Mouse (Mus musculus) gastrocnemius, postnatal 36 days (tissue): ENCODE results near the gene Selenos. TPM values are rescaled to one million over a fixed set of nuclear protein-coding genes. Genes with fewer than 3 reads are reported as not detected.

Experiments used
- DNase-seq, 2 experiments: peaks; one replicate each; pipeline ENCODE4 v3.0.0; 2022
- intact Hi-C: fragments of 180-260 bp; cut with DNase I; formaldehyde crosslinking; loops from one replicate; pipeline ENCODE4 v1.15.1; 2025
- total RNA-seq, 2 experiments: library from RNA; stranded (reverse); gene quantifications; 2 replicates each; pipeline ENCODE4 v1.2.3; 2021

The Selenos gene
- total RNA-seq, 2 experiments from 2014 or later = 20.3 to 28.4 TPM

- intact Hi-C loops = loop anchor here (5.0 kb wide), 1 partner anchor 81 kb away; no protein-coding TSS in a partner anchor
- no peak for DNase-seq
Measured at GRCm38 (mm10) chr7:66115821-66116343, 36.4 kb downstream of the Selenos start.

DNA sequence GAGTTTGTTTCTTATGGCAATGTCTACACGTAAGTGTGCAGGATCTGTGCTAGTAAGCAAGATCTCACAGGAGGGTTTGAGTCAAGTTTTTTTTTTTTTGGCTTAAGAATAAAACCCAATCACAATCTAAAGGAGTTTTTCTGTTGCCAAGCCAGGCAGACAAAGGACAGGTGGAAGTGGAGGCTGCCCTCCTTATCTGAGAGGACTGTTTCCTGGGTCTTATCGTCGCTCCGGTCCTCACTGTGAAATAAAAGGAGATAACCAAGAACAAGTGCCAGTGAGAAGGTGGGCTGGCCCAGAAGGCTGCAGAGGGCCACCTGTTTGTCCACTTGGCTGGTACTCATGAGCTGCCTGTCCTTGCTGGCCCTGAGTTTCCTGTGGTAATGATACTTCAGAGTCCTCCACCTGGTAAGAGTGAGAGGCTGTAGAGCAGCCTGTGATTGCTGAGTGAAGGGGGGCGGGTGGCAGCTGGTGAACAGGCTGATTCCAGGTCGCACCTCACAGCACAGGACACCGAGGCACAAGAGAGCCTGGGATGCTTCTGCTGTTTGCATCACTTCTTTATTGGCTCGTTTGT, 37.5 kb downstream of the Selenos start:
- intact Hi-C loops = loop anchor here (5.0 kb wide), 1 partner anchor 80 kb away; no protein-coding TSS in a partner anchor
- DNase-seq = no peak

DNA sequence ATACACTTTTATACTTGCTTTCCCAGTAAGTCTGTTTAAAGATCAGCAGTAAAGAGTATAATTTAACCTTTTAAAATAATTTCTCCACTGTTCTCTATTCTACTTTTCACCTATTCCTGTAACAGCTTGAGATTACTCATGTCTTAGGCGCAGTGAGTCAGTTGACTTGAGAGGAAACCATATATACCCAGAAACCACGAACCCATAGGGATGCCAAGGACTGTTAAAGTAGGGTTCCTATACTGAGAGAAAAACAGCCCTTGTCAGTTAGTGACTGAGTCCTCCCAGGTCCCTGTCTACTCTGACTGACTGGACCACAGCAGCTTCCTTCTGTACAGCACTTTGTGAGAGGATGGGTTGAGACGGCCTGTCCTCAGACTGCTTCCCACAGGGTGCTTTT, 38.6 kb downstream of the Selenos start:
- DNase-seq = no peak
- intact Hi-C loops = loop anchor here (5.0 kb wide), 1 partner anchor 79 kb away; no protein-coding TSS in a partner anchor

GRCm38 (mm10) chr7:66118796-66119195, 39.3 kb downstream of the Selenos start:
- DNase-seq = no peak
- intact Hi-C loops = loop anchor here (5.0 kb wide), 1 partner anchor 79 kb away; no protein-coding TSS in a partner anchor

- DNase-seq = no peak
- intact Hi-C loops = no loop called here
Measured at GRCm38 (mm10) chr7:66120139-66120538, 40.7 kb downstream of the Selenos start.

DNA sequence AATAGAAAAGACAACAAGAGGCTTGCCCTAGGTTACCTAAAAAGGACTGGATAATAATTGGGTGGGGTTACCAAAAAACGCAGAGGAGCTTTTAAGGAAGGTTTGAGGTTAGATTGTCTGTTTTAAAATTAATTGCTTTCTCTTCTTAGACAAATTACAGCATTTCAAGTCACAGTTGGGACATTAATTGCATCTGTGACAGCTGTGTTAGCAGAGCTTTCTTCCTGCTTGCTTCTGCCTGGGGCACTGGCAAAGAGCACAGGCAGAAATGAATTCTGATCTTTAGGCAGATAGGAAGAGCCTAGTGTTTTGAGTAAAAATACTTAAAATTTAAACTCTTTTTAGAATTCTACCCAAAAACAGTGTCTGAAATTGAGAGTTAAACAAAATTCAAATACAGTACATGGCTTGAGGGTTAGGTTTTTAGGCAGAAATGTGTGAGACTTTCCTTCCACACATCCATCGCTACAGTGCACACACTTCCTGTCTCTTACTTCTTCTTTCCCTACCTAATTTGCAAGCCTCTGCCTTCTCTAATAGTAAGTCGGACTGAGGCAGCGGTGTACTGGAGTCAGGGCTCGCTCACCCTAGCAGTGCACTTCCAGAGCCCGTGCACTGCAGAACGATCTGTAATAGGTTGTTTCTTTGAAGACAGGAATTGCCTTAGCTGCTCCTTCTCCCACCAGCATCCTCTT, 41.4 kb downstream of the Selenos start:
- DNase-seq = no peak
- intact Hi-C loops = no loop called here

DNA sequence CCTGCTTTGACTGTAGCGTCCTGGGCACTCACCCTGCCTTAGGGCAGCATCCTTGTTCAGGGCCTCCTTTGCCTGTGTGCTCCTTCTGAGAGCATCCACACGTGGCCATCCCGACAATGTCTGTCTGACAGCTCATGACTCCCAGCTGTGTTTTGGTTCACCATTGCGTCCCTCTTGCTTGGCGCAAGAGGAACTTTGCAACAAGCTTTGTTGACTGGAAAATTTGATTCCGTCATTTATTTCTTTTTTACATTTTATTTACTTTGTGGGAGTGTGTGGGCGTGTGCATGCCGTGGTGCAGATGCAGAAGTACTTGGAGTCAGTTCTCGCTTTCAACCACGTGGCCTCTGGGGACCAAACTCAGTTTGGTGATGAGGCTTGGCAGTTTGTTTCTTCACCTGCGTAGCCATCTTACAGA, 45.1 kb downstream of the Selenos start:
- DNase-seq = no peak
- intact Hi-C loops = no loop called here

DNA sequence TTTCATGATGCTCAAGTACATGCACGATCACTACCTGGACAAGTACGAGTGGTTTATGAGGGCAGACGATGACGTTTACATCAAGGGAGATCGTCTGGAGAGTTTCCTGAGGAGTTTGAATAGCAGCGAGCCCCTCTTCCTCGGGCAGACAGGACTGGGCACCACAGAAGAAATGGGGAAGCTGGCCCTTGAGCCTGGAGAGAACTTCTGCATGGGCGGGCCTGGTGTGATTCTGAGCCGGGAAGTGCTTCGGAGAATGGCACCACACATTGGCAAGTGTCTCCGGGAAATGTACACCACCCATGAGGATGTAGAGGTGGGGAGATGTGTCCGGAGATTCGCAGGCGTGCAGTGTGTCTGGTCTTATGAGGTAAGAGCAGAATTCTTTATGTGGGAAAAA, 45.9 kb downstream of the Selenos start:
- intact Hi-C loops = no loop called here
- DNase-seq = no peak

GRCm38 (mm10) chr7:66127951-66128645, 48.6 kb downstream of the Selenos start:
- no peak for DNase-seq
- intact Hi-C loops = no loop called here

DNA sequence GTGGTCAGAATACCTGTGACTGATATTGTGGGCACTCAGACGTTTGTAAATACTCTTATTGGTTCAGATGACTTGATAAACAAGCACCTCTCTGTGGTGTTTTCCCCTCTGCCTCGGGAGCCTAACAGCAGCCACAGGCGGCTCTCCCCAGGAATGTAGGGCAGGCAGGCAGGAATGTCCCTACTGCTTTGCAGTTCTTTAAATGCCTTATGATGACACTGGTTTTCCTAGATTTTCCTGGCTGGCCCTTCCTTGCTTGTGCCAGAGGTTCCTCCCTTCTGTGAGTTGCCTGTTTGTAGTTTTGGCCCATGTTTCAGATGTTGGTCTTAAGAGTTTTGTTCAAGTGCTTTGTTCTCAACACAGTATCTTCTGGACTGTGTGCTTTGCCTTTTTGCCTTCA, 49.4 kb downstream of the Selenos start:
- no peak for DNase-seq
- intact Hi-C loops = no loop called here

GRCm38 (mm10) chr7:66130296-66130695, 50.8 kb downstream of the Selenos start:
- DNase-seq = no peak
- intact Hi-C loops = no loop called here

- no peak for DNase-seq
- intact Hi-C loops = no loop called here
Measured at GRCm38 (mm10) chr7:66131776-66132421, 52.5 kb downstream of the Selenos start.

DNA sequence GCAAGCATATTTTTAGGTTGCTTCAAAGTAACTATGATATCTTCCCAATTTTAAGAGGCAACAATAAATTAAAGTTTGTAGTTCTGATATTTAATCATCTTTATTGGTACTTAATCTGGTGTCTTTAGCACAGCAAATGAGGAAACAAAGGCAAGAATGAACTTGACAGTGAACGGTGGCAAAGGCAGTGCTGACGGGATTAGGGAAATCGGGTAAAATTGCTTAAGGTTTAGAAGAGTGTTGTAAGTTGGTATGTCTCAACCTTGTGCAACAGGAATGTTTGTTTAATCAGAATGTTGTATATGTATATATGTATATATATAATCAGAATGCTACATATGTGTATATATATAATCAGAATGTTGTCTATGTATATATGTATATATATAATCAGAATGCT, 54.7 kb downstream of the Selenos start:
- intact Hi-C loops = no loop called here
- no peak for DNase-seq

DNA sequence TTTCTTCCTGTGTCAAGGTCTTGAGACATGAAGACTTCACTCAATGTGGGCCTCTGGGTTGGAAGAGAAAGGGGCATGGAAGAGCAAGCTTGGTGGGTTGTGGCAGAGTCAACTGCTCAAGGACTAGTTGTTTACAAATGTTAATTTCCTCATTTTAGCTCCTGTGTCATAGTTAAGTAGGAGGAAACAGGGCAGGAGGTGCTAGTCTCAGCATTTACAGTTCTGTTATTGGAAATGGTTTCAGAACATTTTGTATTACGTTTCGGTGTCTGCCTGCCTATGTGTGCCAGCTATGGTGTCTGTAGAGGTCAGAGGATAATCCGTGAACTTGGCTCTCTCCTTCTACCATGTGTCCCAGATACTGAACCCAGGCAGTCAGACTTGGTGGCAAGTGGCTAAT, 56.2 kb downstream of the Selenos start:
- no peak for DNase-seq
- intact Hi-C loops = no loop called here

DNA sequence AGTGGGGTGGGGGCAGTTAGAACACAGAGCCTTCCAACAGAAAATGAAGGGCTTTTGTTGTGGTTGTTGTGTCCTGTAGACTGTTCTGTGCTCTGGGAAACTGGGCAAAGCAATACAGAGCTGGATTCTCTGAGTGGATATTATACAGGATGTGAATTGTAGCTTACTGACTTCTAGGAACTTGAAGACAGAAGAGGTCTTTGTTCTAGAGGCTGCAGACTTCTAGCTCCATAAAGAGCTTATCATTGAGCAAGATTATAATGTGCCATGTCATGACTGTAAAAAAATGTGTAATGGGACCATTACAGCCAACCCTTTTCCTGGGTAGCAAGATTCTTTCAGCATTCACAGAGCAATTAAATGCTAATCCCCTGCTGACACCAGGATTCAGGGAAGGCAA, 56.7 kb downstream of the Selenos start:
- no peak for DNase-seq
- intact Hi-C loops = no loop called here

DNA sequence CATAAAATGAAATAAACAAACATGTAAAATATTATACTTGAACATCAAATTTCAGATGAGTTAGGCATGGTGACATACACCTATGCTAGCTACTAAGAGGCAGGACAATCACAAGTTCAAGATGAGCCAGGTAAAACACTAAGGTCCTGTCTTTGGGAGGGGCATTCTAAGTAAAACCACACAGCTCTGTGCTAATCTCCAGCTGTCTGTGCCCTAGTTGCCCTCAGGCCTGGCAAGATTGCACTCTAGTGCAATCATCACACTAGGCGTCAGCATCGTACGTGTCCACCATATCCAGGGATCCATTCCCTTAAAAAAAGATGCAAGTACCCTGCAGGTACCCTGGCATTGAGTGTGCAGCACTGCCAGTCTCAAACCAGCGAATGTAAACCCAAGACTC, 57.9 kb downstream of the Selenos start:
- no peak for DNase-seq
- intact Hi-C loops = no loop called here

GRCm38 (mm10) chr7:66138301-66138700, 58.9 kb downstream of the Selenos start:
- intact Hi-C loops = no loop called here
- no peak for DNase-seq

DNA sequence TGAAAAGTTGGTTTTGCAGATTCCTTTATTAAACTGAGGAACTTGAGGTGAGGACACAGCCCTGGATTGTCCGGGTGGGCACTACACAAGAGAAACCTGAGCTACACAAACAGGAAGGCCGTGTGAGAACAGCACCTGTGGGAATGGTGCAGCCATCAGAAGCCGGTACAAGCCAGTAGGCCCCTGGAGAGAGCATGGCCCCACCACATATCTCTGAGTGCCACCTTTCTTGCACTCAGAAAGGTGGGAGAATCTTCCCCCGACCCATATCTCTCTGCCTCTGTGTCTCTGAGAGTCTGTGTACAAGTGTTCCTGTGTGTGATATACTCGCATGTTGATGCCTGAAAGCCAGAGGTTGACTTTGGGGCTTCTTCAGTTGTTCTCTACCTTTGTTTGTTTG, 59.4 kb downstream of the Selenos start:
- no peak for DNase-seq
- intact Hi-C loops = no loop called here
